Mouse (Mus musculus) macrophage (primary cell): ENCODE results near the gene Numa1. TPM values are rescaled to one million over a fixed set of nuclear protein-coding genes. Genes with fewer than 3 reads are reported as not detected.

Experiments
- H3K27ac ChIP-seq: fragments of 350-480 bp; formaldehyde crosslinking; 2 replicates; pipeline ENCODE4 v1.9.0; 2021
- H3K36me3 ChIP-seq: fragments of 350-480 bp; formaldehyde crosslinking; 2 replicates; pipeline ENCODE4 v1.9.0; 2021; ENCODE audit errors: inconsistent target
- H3K4me3 ChIP-seq: fragments of 350-480 bp; formaldehyde crosslinking; 2 replicates; pipeline ENCODE4 v1.9.0; 2021; ENCODE audit errors: inconsistent target
- H3K79me2 ChIP-seq: fragments of 350-480 bp; formaldehyde crosslinking; 2 replicates; pipeline ENCODE4 v1.9.0; 2021; ENCODE audit errors: inconsistent target
- WGBS: methylation state at CpG from one replicate; pipeline ENCODE4 v1.1.7; 2026; ENCODE audit warnings: inconsistent platforms; ENCODE audit not compliant: missing documents; 5-methylcytosine and 5-hydroxymethylcytosine counted together
- polyA plus RNA-seq: library from polyadenylated mRNA; stranded (reverse); fragments of 250-400 nt; gene quantifications from 3 replicates; pipeline ENCODE4 v1.2.4, GENCODE M21; 2018; ENCODE audit warnings: inconsistent platforms

The Numa1 gene
- polyA plus RNA-seq, 1 experiment from 2014 or later = 130 TPM

GRCm38 (mm10) chr7:101955276-101955675 lies 21.4 kb downstream of the Numa1 start:
- H3K79me2 ChIP-seq = peaks cover 97% of the 10 kb centered on the region
- H3K27ac ChIP-seq = no peak overlapping the region
- H3K36me3 ChIP-seq = no peaks in the 10 kb centered on the region
- 63% methylated on average over 2 of the region's 2 CpGs for WGBS
- H3K4me3 ChIP-seq = no peak overlapping the region

GRCm38 (mm10) chr7:101955862-101956261 lies 22.0 kb downstream of the Numa1 start:
- H3K27ac ChIP-seq = no peak overlapping the region
- H3K36me3 ChIP-seq = no peaks in the 10 kb centered on the region
- H3K4me3 ChIP-seq = no peak overlapping the region
- 77% methylated on average over 4 of the region's 4 CpGs for WGBS
- peaks cover 97% of the 10 kb centered on the region for H3K79me2 ChIP-seq

GRCm38 (mm10) chr7:101956481-101956880 lies 22.6 kb downstream of the Numa1 start:
- H3K27ac ChIP-seq = no peak overlapping the region
- H3K79me2 ChIP-seq = peaks cover 97% of the 10 kb centered on the region
- no peak overlapping the region for H3K4me3 ChIP-seq
- no peaks in the 10 kb centered on the region for H3K36me3 ChIP-seq
- 50% methylated on average over 1 of the region's 1 CpGs for WGBS

- 97% methylated on average over 5 of the region's 5 CpGs for WGBS
- H3K4me3 ChIP-seq = no peak overlapping the region
- no peak overlapping the region for H3K27ac ChIP-seq
- no peaks in the 10 kb centered on the region for H3K36me3 ChIP-seq
- peaks cover 97% of the 10 kb centered on the region for H3K79me2 ChIP-seq
These were observed 23.0 kb downstream of the Numa1 start for GRCm38 (mm10) chr7:101956911-101957310.

- Histone ChIP-seq H3K27ac (no peak overlapping the region), H3K36me3 (no peaks in the 10 kb centered on the region), H3K79me2 (peaks cover 100% of the 10 kb centered on the region), H3K4me3 (no peak overlapping the region)
- WGBS = 100% methylated on average over 2 of the region's 2 CpGs
These were observed 28.9 kb downstream of the Numa1 start for GRCm38 (mm10) chr7:101962829-101963228.

- Histone ChIP-seq H3K27ac (no peak overlapping the region), H3K36me3 (no peaks in the 10 kb centered on the region), H3K4me3 (no peak overlapping the region), H3K79me2 (peaks cover 100% of the 10 kb centered on the region)
- 82% methylated on average over 2 of the region's 2 CpGs for WGBS
These were observed 29.7 kb downstream of the Numa1 start for GRCm38 (mm10) chr7:101963621-101964020.

- no peaks in the 10 kb centered on the region for H3K36me3 ChIP-seq
- H3K4me3 ChIP-seq = no peak overlapping the region
- H3K79me2 ChIP-seq = peaks cover 99% of the 10 kb centered on the region
- H3K27ac ChIP-seq = peak overlapping the region; percentile 50
- 73% methylated on average over 4 of the region's 4 CpGs for WGBS
These were observed 30.6 kb downstream of the Numa1 start for GRCm38 (mm10) chr7:101964551-101964950.

GRCm38 (mm10) chr7:101965606-101966005 lies 31.7 kb downstream of the Numa1 start:
- Histone ChIP-seq H3K27ac (peak overlapping the region; percentile 50), H3K4me3 (no peak overlapping the region), H3K36me3 (no peaks in the 10 kb centered on the region), H3K79me2 (peaks cover 89% of the 10 kb centered on the region)
- 10% methylated on average over 2 of the region's 2 CpGs for WGBS

GRCm38 (mm10) chr7:101967256-101967655 lies 33.3 kb downstream of the Numa1 start:
- Histone ChIP-seq H3K79me2 (peaks cover 89% of the 10 kb centered on the region), H3K36me3 (no peaks in the 10 kb centered on the region), H3K27ac (no peak overlapping the region), H3K4me3 (no peak overlapping the region)
- WGBS = 100% methylated on average over 1 of the region's 1 CpGs

GRCm38 (mm10) chr7:101968751-101969150 lies 34.8 kb downstream of the Numa1 start:
- H3K36me3 ChIP-seq = no peaks in the 10 kb centered on the region
- H3K79me2 ChIP-seq = peaks cover 89% of the 10 kb centered on the region
- no peak overlapping the region for H3K27ac ChIP-seq
- 90% methylated on average over 2 of the region's 2 CpGs for WGBS
- no peak overlapping the region for H3K4me3 ChIP-seq

GRCm38 (mm10) chr7:101969694-101970428 lies 36.0 kb downstream of the Numa1 start:
- Histone ChIP-seq H3K79me2 (peaks cover 89% of the 10 kb centered on the region), H3K4me3 (peak overlapping the region; percentile 65), H3K27ac (peak overlapping the region; percentile 84), H3K36me3 (no peaks in the 10 kb centered on the region)
- under 1% methylated on average over 43 of the region's 53 CpGs for WGBS

- no peaks in the 10 kb centered on the region for H3K36me3 ChIP-seq
These were observed 36.5 kb downstream of the Numa1 start for GRCm38 (mm10) chr7:101970429-101970775.

GRCm38 (mm10) chr7:101970821-101971461 lies 37.0 kb downstream of the Numa1 start:
- Histone ChIP-seq H3K36me3 (no peaks in the 10 kb centered on the region), H3K4me3 (peak overlapping the region; percentile 65), H3K27ac (peak overlapping the region; percentile 84), H3K79me2 (peaks cover 89% of the 10 kb centered on the region)
- WGBS = 2% methylated on average over 19 of the region's 19 CpGs

More at GRCm38 (mm10) chr7:101970429-101970775, 36.5 kb downstream of the Numa1 start:
- H3K4me3 ChIP-seq = peak overlapping the region; percentile 65
- H3K79me2 ChIP-seq = peaks cover 89% of the 10 kb centered on the region
- peak overlapping the region; percentile 84 for H3K27ac ChIP-seq
- 1% methylated on average over 14 of the region's 17 CpGs for WGBS

GRCm38 (mm10) chr7:101971721-101972120 lies 37.8 kb downstream of the Numa1 start:
- H3K36me3 ChIP-seq = no peaks in the 10 kb centered on the region
- peak overlapping the region; percentile 65 for H3K4me3 ChIP-seq
- H3K79me2 ChIP-seq = peaks cover 89% of the 10 kb centered on the region
- peak overlapping the region; percentile 84 for H3K27ac ChIP-seq
- 15% methylated on average over 2 of the region's 2 CpGs for WGBS

GRCm38 (mm10) chr7:101973730-101974129 lies 39.8 kb downstream of the Numa1 start:
- WGBS = 47% methylated on average over 3 of the region's 3 CpGs
- Histone ChIP-seq H3K36me3 (no peaks in the 10 kb centered on the region), H3K27ac (no peak overlapping the region), H3K4me3 (no peak overlapping the region), H3K79me2 (peaks cover 79% of the 10 kb centered on the region)
